Mouse (Mus musculus) midbrain, embryonic 10.5 days (tissue): Measurements from ENCODE around the gene Scn5a. TPM values are rescaled to one million over a fixed set of nuclear protein-coding genes. Genes with fewer than 3 reads are reported as not detected.
A peak's percentile ranks its signal among the peaks of the same experiment; 100 is the strongest.

Source experiments
- DNase-seq: peaks from one replicate; pipeline ENCODE4 v3.0.0-alpha.2; 2017; ENCODE audit warnings: low spot score
- H3K27ac ChIP-seq: fragments of 300-500 bp; sonication (generic); replicated peaks from 2 replicates; pipeline ENCODE4 v1.5.1; 2016; ENCODE audit warnings: mild to moderate bottlenecking
- H3K27me3 ChIP-seq: fragments of 300-500 bp; sonication (generic); 2 replicates; pipeline ENCODE4 v1.6.1; 2016; ENCODE audit warnings: low read depth, mild to moderate bottlenecking; ENCODE audit not compliant: poor library complexity, severe bottlenecking
- H3K36me3 ChIP-seq: fragments of 300-500 bp; sonication (generic); 2 replicates; pipeline ENCODE4 v1.6.1; 2016; ENCODE audit warnings: mild to moderate bottlenecking, moderate library complexity
- H3K4me1 ChIP-seq: fragments of 300-500 bp; sonication (generic); 2 replicates; pipeline ENCODE4 v1.6.1; 2016
- H3K4me3 ChIP-seq: fragments of 300-500 bp; sonication (generic); 2 replicates; pipeline ENCODE4 v1.5.1; 2016; ENCODE audit warnings: mild to moderate bottlenecking, moderate library complexity
- H3K9me3 ChIP-seq: fragments of 300-500 bp; sonication (generic); replicated peaks from 2 replicates; pipeline ENCODE4 v1.6.1; 2016; ENCODE audit warnings: mild to moderate bottlenecking
- WGBS: fragments of 180-500 bp; shearing (Covaris S2); methylation state at CpG from one replicate; pipeline ENCODE4 v1.1.7; 2016; 5-methylcytosine and 5-hydroxymethylcytosine counted together
- polyA plus RNA-seq: library from polyadenylated mRNA; unstranded; fragments of >200 nt; fragmentation: Nextera tagmentation; extraction: Ambion mirVana; gene quantifications from 2 replicates; pipeline ENCODE4 v1.2.1, GENCODE M21; 2016

The Scn5a gene
- polyA plus RNA-seq, 1 experiment from 2014 or later, result 0.22 TPM

- Histone ChIP-seq H3K4me1 (peaks cover 27% of the 10 kb centered on the region), H3K4me3 (no peak overlapping the region), H3K27ac (no peak overlapping the region), H3K36me3 (peaks cover 21% of the 10 kb centered on the region), H3K9me3 (no peaks in the 10 kb centered on the region), H3K27me3 (peaks cover 12% of the 10 kb centered on the region)
- DNase-seq, result no peak
- 80% methylated on average over 11 of the region's 11 CpGs for whole genome bisulfite sequencing
Observed at GRCm38 (mm10) chr9:119472412-119472918, 106.4 kb downstream of the Scn5a start.

- 90% methylated on average over 8 of the region's 8 CpGs for WGBS
- no peak for DNase-seq
- H3K36me3 ChIP-seq, result peaks cover 46% of the 10 kb centered on the region
- H3K27ac ChIP-seq, result no peak overlapping the region
- peaks cover 26% of the 10 kb centered on the region for H3K4me1 ChIP-seq
- H3K9me3 ChIP-seq, result no peaks in the 10 kb centered on the region
- no peaks in the 10 kb centered on the region for H3K27me3 ChIP-seq
- no peak overlapping the region for H3K4me3 ChIP-seq
Observed at GRCm38 (mm10) chr9:119469691-119470353, 109.0 kb downstream of the Scn5a start.

GRCm38 (mm10) chr9:119465595-119465994, 113.2 kb downstream of the Scn5a start:
- H3K36me3 ChIP-seq, result peaks cover 88% of the 10 kb centered on the region

GRCm38 (mm10) chr9:119465056-119465455, 113.8 kb downstream of the Scn5a start:
- H3K4me1 ChIP-seq, result peaks cover 9% of the 10 kb centered on the region
- 87% methylated on average over 6 of the region's 6 CpGs for WGBS
- DNase-seq, result no peak
- no peak overlapping the region for H3K27ac ChIP-seq
- H3K4me3 ChIP-seq, result no peak overlapping the region
- peaks cover 83% of the 10 kb centered on the region for H3K36me3 ChIP-seq
- H3K27me3 ChIP-seq, result peaks cover 6% of the 10 kb centered on the region; the same call in 1 of the 2 replicates
- no peaks in the 10 kb centered on the region for H3K9me3 ChIP-seq

More at GRCm38 (mm10) chr9:119465595-119465994, 113.2 kb downstream of the Scn5a start:
- no peaks in the 10 kb centered on the region for H3K9me3 ChIP-seq
- peak; percentile 34 for DNase-seq
- peaks cover 6% of the 10 kb centered on the region; the same call in 1 of the 2 replicates for H3K27me3 ChIP-seq
- H3K4me3 ChIP-seq, result no peak overlapping the region
- no peak overlapping the region for H3K27ac ChIP-seq
- WGBS, result 78% methylated on average over 7 of the region's 7 CpGs
- peaks cover 9% of the 10 kb centered on the region for H3K4me1 ChIP-seq

GRCm38 (mm10) chr9:119460410-119460809, 118.4 kb downstream of the Scn5a start:
- WGBS, result 61% methylated on average over 8 of the region's 8 CpGs
- H3K9me3 ChIP-seq, result no peaks in the 10 kb centered on the region
- H3K4me3 ChIP-seq, result no peak overlapping the region
- no peak overlapping the region for H3K27ac ChIP-seq
- H3K27me3 ChIP-seq, result peaks cover 6% of the 10 kb centered on the region; the same call in 1 of the 2 replicates
- H3K36me3 ChIP-seq, result peaks cover 86% of the 10 kb centered on the region
- DNase-seq, result peak; percentile 62
- H3K4me1 ChIP-seq, result peaks cover 5% of the 10 kb centered on the region

GRCm38 (mm10) chr9:119457122-119457521, 121.7 kb downstream of the Scn5a start:
- no peaks in the 10 kb centered on the region for H3K9me3 ChIP-seq
- H3K27me3 ChIP-seq, result no peaks in the 10 kb centered on the region; the same call in 1 of the 2 replicates
- H3K36me3 ChIP-seq, result peaks cover 82% of the 10 kb centered on the region
- no peak overlapping the region for H3K27ac ChIP-seq
- 0 out of 2 replicates have a peak, but pooled peaks cover 6% of the 10 kb centered on the region for H3K4me1 ChIP-seq
- DNase-seq, result no peak
- H3K4me3 ChIP-seq, result no peak overlapping the region
- 90% methylated on average over 14 of the region's 14 CpGs for WGBS

GRCm38 (mm10) chr9:119455967-119456366, 122.8 kb downstream of the Scn5a start:
- H3K4me3 ChIP-seq, result no peak overlapping the region
- 91% methylated on average over 14 of the region's 14 CpGs for WGBS
- H3K9me3 ChIP-seq, result no peaks in the 10 kb centered on the region
- H3K4me1 ChIP-seq, result 0 out of 2 replicates have a peak, but pooled peaks cover 6% of the 10 kb centered on the region
- H3K27ac ChIP-seq, result no peak overlapping the region
- no peak for DNase-seq
- peaks cover 82% of the 10 kb centered on the region for H3K36me3 ChIP-seq
- no peaks in the 10 kb centered on the region; the same call in 1 of the 2 replicates for H3K27me3 ChIP-seq

- Histone ChIP-seq H3K36me3 (peaks cover 56% of the 10 kb centered on the region), H3K9me3 (no peaks in the 10 kb centered on the region), H3K27ac (peak overlapping the region; percentile 93), H3K27me3 (no peaks in the 10 kb centered on the region), H3K4me3 (peak overlapping the region; percentile 84), H3K4me1 (peaks cover 14% of the 10 kb centered on the region)
- WGBS, result 48% methylated on average over 6 of the region's 6 CpGs
- DNase-seq, result no peak
Observed at GRCm38 (mm10) chr9:119445737-119446136, 133.1 kb downstream of the Scn5a start.

- Histone ChIP-seq H3K36me3 (peaks cover 55% of the 10 kb centered on the region), H3K4me1 (peaks cover 14% of the 10 kb centered on the region), H3K27me3 (no peaks in the 10 kb centered on the region), H3K9me3 (no peaks in the 10 kb centered on the region), H3K4me3 (peak within 1 kb of the TSS; percentile 84), H3K27ac (peak within 1 kb of the TSS; percentile 93)
- peak; percentile 98 for DNase-seq
- under 1% methylated on average over 52 of the region's 52 CpGs for WGBS
Observed at GRCm38 (mm10) chr9:119444738-119445429, 133.9 kb downstream of the Scn5a start, which contains the start of gene Exog. Gene Exog (plus strand): TSS chr9:119444943.

- DNase-seq, result no peak
- H3K4me1 ChIP-seq, result no peaks in the 10 kb centered on the region
- H3K36me3 ChIP-seq, result peaks cover 87% of the 10 kb centered on the region
- no peak overlapping the region for H3K27ac ChIP-seq
- WGBS, result 94% methylated on average over 9 of the region's 9 CpGs
- H3K27me3 ChIP-seq, result no peaks in the 10 kb centered on the region
- no peak overlapping the region for H3K4me3 ChIP-seq
- no peaks in the 10 kb centered on the region for H3K9me3 ChIP-seq
Observed at GRCm38 (mm10) chr9:119438498-119439000, 140.3 kb downstream of the Scn5a start.

GRCm38 (mm10) chr9:119438065-119438464, 140.8 kb downstream of the Scn5a start:
- 94% methylated on average over 12 of the region's 12 CpGs for WGBS
- H3K4me3 ChIP-seq, result no peak overlapping the region

GRCm38 (mm10) chr9:119435855-119436254, 143.0 kb downstream of the Scn5a start:
- Histone ChIP-seq H3K36me3 (peaks cover 97% of the 10 kb centered on the region), H3K9me3 (no peaks in the 10 kb centered on the region), H3K4me3 (no peak overlapping the region), H3K27me3 (no peaks in the 10 kb centered on the region), H3K27ac (no peak overlapping the region), H3K4me1 (no peaks in the 10 kb centered on the region)
- 80% methylated on average over 2 of the region's 2 CpGs for WGBS
- DNase-seq, result no peak

More at GRCm38 (mm10) chr9:119438065-119438464, 140.8 kb downstream of the Scn5a start:
- DNase-seq, result no peak
- H3K9me3 ChIP-seq, result no peaks in the 10 kb centered on the region
- H3K27ac ChIP-seq, result no peak overlapping the region
- no peaks in the 10 kb centered on the region for H3K27me3 ChIP-seq
- H3K36me3 ChIP-seq, result peaks cover 91% of the 10 kb centered on the region
- H3K4me1 ChIP-seq, result no peaks in the 10 kb centered on the region
